Mouse (Mus musculus): Measurements from ENCODE around the gene Elmsan1. TPM values are rescaled to one million over a fixed set of nuclear protein-coding genes. Genes with fewer than 3 reads are reported as not detected.
"Not testable (repeated sequence)": the region's sequence is repeated elsewhere in the genome, so short reads cannot be mapped to it uniquely, and the experiment has no call there.

Elmsan1 gene
- polyA plus RNA-seq, 1 experiment from 2014 or later, result 7.7 TPM

DNA sequence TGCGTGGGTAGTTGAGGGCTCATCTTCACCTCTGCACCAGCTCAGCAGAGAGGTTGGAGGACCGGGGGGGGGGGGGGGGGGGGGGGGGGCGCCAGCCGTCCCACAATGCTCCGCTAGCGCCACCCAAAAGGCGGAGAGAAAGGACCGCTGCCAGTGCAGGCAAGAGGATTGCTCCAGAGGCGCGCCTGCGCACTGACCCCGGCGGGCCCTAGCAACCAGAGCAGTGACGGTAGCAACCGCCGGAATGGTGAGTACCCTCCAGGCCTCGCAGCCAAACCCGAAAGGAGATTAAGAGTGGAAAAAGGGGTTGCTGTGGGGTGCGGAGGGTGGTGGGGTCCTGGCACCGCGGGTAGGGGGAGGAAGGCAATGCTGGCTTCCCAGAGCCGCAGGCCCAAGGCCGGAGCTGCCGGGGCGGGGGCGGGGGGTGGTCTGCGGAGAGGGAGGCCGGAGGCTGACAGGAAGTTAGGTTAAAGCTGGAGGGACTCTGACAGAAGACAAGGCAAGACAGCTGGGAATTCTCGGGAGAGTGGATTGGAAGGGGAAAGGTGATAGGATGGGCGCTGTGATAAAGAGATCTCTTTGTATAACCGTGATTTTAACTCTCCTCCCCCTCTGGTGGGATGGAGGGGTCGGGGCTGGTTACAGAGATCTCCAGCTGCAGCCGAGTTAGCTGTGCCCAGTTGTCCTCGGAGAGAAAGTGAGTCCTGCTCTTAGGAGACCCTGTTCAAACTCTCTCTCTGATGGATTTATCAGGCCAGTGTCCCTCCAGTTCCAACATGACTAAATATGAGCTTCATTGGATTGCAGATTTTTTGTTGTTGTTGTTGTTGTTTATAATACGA is 104.3 kb downstream of the Elmsan1 start, which contains the start of gene Dnal1:
TSS of gene Dnal1 (plus strand) at position 214 of the 842 bp plus-strand sequence.
- H3K4me2 ChIP-seq, result peak within 1 kb of the TSS; percentile 78
- peaks cover 10% of the 10 kb centered on the region for H3K4me1 ChIP-seq (replicated peaks)
- no peaks in the 10 kb centered on the region for H3K27me3 ChIP-seq
- no peaks in the 10 kb centered on the region for H3K9me3 ChIP-seq (replicated peaks)
- no peaks in the 10 kb centered on the region for H3K36me3 ChIP-seq (replicated peaks)
- H3K4me3 ChIP-seq (replicated peaks), result peak within 1 kb of the TSS; percentile 62
- peak within 1 kb of the TSS; percentile 42; the same call in 1 of the 2 replicates for H3K9ac ChIP-seq
- WGBS (ENCODE audit: insufficient replicate concordance), result 2% methylated on average over 30 of the region's 35 CpGs
- ATAC-seq (ENCODE audit: insufficient read depth), result peak; percentile 75
- no peak within 1 kb of the TSS for H3K27ac ChIP-seq (replicated peaks)

DNA sequence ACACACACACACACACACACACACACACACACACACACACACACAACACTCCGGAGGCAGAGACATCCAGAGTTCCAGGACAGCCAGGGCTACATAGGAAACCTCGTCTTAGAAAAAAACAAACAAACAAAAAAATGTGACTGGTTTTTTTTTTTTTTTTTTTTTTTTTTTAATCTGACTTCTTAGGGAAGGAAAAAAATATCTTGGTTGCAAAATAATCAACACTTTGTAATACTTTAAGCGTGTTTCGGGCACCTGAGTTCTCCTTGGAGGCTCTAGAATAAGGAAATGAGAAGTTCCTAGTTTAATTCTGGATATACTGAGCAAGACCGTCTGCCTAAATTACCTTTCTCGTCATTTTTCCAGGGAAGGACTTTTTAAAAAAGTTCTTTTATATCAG is 105.0 kb downstream of the Elmsan1 start:
- no peaks in the 10 kb centered on the region for H3K36me3 ChIP-seq (replicated peaks)
- no peaks in the 10 kb centered on the region for H3K27me3 ChIP-seq
- ATAC-seq (ENCODE audit: insufficient read depth), result no peak
- no peak overlapping the region for H3K27ac ChIP-seq (replicated peaks)
- peak overlapping the region; percentile 78 for H3K4me2 ChIP-seq
- peaks cover 10% of the 10 kb centered on the region for H3K4me1 ChIP-seq (replicated peaks)
- no peaks in the 10 kb centered on the region for H3K9me3 ChIP-seq (replicated peaks)
- no peak overlapping the region for H3K9ac ChIP-seq
- 44% methylated on average over 6 of the region's 6 CpGs for WGBS (ENCODE audit: insufficient replicate concordance)
- H3K4me3 ChIP-seq (replicated peaks), result peak overlapping the region; percentile 62

DNA sequence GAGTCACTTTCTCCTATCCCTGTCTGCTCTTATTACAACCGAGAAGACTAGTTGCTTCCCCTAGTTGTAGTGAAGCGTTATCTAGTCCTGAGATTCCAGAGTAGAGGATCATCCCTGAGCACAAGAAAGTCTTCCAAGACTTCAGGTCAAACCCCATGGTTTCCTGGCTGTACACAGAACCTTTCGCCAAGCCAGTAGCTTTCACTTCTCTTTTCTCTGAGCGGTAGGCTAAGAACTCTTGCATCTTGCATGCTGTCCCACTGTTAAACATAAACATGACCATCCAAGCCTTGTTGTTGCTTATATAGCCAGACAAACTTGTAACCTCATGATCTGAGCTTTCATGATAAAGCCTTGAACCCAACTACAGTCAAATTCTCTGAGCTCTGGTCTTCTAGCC is 107.9 kb downstream of the Elmsan1 start:
- H3K9ac ChIP-seq, result no peak overlapping the region
- no peak overlapping the region for H3K4me2 ChIP-seq
- 63% methylated on average over 4 of the region's 4 CpGs for WGBS (ENCODE audit: insufficient replicate concordance)
- no peak overlapping the region for H3K4me3 ChIP-seq (replicated peaks)
- peaks cover 10% of the 10 kb centered on the region for H3K4me1 ChIP-seq (replicated peaks)
- no peak overlapping the region for H3K27ac ChIP-seq (replicated peaks)
- H3K9me3 ChIP-seq (replicated peaks), result no peaks in the 10 kb centered on the region
- ATAC-seq (ENCODE audit: insufficient read depth), result no peak
- no peaks in the 10 kb centered on the region for H3K27me3 ChIP-seq
- no peaks in the 10 kb centered on the region for H3K36me3 ChIP-seq (replicated peaks)

DNA sequence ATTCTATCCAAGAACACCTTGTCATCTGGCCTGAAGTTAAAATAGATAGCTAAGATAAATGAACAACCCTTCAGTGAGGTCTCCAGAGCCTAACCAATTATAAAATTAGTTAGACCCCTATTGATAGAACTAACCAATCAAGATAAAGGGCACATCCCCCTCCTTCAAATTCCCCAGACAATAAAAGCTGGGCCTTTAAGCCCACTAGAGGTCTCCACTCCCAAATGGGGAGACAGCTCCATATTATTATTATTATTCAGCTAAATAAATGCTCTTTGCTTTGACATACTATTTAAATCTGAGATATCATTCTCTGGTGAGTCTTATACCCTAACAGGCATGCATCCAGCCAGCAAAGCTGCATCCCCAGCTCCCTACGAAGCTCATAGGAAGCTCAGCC is 108.8 kb downstream of the Elmsan1 start:
- no peak overlapping the region for H3K27ac ChIP-seq (replicated peaks)

DNA sequence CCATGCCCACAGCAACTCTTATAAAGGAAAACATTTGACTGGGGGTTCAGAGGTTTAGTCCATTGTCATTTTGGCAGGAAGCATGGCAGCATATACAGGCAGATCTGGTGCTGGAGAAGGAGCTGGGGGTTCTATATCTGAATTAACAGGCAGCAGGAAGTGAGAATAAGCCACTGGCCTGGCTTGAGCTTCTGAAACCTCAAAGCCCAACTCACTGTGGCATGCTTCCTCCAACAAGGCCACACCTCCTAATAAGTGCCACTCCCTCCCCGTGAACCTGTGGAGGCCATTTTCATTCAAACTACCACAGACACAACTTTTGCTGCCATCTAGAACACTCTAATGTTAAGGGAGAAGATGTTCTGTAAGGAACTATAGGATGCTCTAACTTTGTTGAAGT is 111.0 kb downstream of the Elmsan1 start:
- H3K36me3 ChIP-seq (replicated peaks), result no peaks in the 10 kb centered on the region

More for the DNA sequence above, 108.8 kb downstream of the Elmsan1 start:
- Histone ChIP-seq H3K4me3 (replicated peaks) (no peak overlapping the region), H3K9ac (no peak overlapping the region), H3K4me2 (no peak overlapping the region), H3K4me1 (replicated peaks) (peaks cover 8% of the 10 kb centered on the region), H3K27me3 (no peaks in the 10 kb centered on the region), H3K36me3 (replicated peaks) (no peaks in the 10 kb centered on the region), H3K9me3 (replicated peaks) (no peaks in the 10 kb centered on the region)
- 73% methylated on average over 1 of the region's 1 CpGs for WGBS (ENCODE audit: insufficient replicate concordance)
- no peak for ATAC-seq (ENCODE audit: insufficient read depth)

DNA sequence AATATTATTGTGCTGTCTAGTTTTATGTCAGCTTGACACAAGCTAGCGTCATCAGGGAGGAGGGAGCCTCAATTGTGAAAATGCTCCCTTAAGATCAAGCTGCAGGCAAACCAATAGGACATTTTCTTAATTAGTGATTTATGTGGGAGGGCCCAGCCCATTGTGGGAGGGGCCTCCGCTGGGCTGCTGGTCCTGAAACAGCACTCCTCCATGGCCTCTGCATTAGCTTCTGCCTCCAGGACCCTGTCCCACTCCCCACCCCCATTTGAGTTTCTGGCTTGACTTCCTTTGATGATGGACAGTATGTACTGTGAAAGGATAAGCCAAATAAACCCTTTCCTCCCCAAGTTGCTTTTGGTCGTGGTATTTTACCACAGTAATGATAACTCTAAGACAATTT is 111.7 kb downstream of the Elmsan1 start:
- Histone ChIP-seq H3K27ac (replicated peaks) (no peak overlapping the region), H3K9me3 (replicated peaks) (no peaks in the 10 kb centered on the region), H3K36me3 (replicated peaks) (no peaks in the 10 kb centered on the region), H3K4me1 (replicated peaks) (no peaks in the 10 kb centered on the region), H3K9ac (no peak overlapping the region), H3K4me2 (no peak overlapping the region), H3K4me3 (replicated peaks) (no peak overlapping the region), H3K27me3 (no peaks in the 10 kb centered on the region)
- WGBS (ENCODE audit: insufficient replicate concordance), result 68% methylated on average over 3 of the region's 3 CpGs
- ATAC-seq (ENCODE audit: insufficient read depth), result no peak

More for the DNA sequence above, 111.0 kb downstream of the Elmsan1 start:
- Histone ChIP-seq H3K9ac (no peak overlapping the region), H3K27me3 (no peaks in the 10 kb centered on the region), H3K27ac (replicated peaks) (no peak overlapping the region), H3K4me2 (no peak overlapping the region), H3K4me1 (replicated peaks) (no peaks in the 10 kb centered on the region), H3K4me3 (replicated peaks) (no peak overlapping the region), H3K9me3 (replicated peaks) (no peaks in the 10 kb centered on the region)
- no peak for ATAC-seq (ENCODE audit: insufficient read depth)
- 20% methylated on average over 1 of the region's 1 CpGs for WGBS (ENCODE audit: insufficient replicate concordance)

DNA sequence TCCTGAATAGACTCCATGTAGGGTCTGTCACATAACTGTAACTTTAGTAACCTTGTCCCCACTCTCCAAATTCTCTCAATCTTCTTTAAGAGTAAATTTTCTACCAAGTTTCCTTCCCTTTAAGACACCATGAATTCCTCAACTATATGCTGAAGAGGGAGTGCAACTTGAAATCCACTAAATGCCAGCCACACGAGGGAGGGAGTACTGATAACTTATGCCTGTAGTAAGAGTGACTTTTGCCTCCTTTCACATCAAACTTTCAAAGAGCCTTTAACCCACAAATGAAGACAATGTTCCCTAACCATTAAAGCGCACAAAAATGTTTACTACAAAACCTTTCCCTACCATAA is 117.2 kb downstream of the Elmsan1 start:
- peak overlapping the region; percentile 87 for H3K4me2 ChIP-seq
- H3K27me3 ChIP-seq, result no peaks in the 10 kb centered on the region
- H3K4me3 ChIP-seq (replicated peaks), result peak overlapping the region; percentile 61
- H3K9ac ChIP-seq, result 0 out of 2 replicates have a peak overlapping the region, but pooled peaks have one; percentile 43
- H3K9me3 ChIP-seq (replicated peaks), result no peaks in the 10 kb centered on the region
- 45% methylated on average over 2 of the region's 2 CpGs for WGBS (ENCODE audit: insufficient replicate concordance)
- no peaks in the 10 kb centered on the region for H3K36me3 ChIP-seq (replicated peaks)
- no peak overlapping the region for H3K27ac ChIP-seq (replicated peaks)
- no peak for ATAC-seq (ENCODE audit: insufficient read depth)
- peaks cover 25% of the 10 kb centered on the region for H3K4me1 ChIP-seq (replicated peaks)

DNA sequence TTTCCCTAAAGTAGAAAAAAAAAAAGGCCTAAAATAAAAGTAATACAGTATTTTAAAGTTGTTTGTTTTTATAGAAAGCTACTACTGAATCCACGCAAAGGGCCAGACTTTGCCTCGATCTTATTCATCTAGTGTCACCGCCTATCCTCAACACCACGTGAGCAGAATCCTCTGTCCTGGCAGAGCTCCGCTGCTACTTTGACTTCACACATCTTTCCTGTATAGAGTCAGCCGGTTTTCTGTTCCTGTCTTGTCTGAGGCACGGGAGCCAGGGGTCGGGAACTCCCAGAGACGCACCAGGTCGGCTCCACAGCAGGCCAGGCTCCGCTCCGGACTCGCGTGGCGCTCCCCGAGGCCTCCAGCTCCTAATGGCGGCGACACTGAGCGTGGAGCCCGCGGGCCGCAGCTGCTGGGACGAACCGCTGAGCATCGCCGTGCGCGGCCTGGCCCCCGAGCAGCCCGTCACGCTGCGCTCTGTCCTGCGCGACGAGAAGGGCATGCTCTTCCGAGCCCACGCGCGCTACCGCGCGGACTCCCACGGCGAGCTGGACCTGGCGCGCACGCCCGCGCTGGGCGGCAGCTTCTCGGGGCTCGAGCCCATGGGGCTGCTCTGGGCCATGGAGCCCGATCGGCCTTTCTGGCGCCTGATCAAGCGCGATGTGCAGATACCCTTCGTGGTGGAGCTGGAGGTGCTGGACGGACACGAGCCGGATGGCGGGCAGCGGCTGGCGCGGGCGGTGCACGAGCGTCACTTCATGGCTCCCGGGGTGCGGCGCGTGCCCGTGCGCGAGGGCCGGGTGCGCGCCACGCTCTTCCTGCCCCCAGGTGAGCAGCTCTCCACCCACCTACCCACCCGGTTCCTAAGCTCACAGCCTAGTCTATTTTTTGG is 117.8 kb downstream of the Elmsan1 start, which contains the start of gene Acot6:
TSS of gene Acot6 (plus strand) at position 51 of the 889 bp plus-strand sequence.
- under 1% methylated on average over 80 of the region's 80 CpGs for WGBS (ENCODE audit: insufficient replicate concordance)
- H3K4me1 ChIP-seq (replicated peaks), result peaks cover 25% of the 10 kb centered on the region
- not testable (repeated sequence) for ATAC-seq (ENCODE audit: insufficient read depth); H3K9me3 ChIP-seq (replicated peaks); H3K36me3 ChIP-seq (replicated peaks); H3K27ac ChIP-seq (replicated peaks); H3K27me3 ChIP-seq
- peak within 1 kb of the TSS; percentile 61 for H3K4me3 ChIP-seq (replicated peaks)
- H3K9ac ChIP-seq, result peak within 1 kb of the TSS; percentile 43
- H3K4me2 ChIP-seq, result peak within 1 kb of the TSS; percentile 87

DNA sequence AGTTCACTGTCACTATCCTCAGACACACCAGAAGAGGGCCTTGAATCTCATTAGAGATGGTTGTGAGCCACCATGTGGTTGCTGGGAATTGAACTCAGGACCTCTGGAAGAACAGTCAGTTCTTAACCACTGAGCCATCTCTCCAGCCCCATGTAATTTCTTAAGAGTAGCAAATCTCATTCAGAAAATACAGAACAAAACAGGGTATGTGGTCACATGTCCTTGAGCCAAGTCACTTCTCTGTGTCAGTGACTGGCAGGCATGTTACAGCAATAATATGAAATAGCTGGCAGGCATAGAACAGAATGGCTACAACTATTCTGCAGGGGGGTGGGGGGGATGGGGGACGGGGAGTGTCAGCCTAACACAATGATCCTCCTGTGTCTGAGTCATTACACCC is 118.6 kb downstream of the Elmsan1 start:
- Histone ChIP-seq H3K36me3 (replicated peaks) (no peaks in the 10 kb centered on the region), H3K4me3 (replicated peaks) (0 out of 2 replicates have a peak overlapping the region, but pooled peaks have one; percentile 61), H3K27me3 (no peaks in the 10 kb centered on the region), H3K4me2 (peak overlapping the region; percentile 87), H3K4me1 (replicated peaks) (peaks cover 25% of the 10 kb centered on the region), H3K9me3 (replicated peaks) (no peaks in the 10 kb centered on the region), H3K27ac (replicated peaks) (no peak overlapping the region), H3K9ac (no peak overlapping the region)
- no peak for ATAC-seq (ENCODE audit: insufficient read depth)
- WGBS (ENCODE audit: insufficient replicate concordance), result 44% methylated on average over 1 of the region's 1 CpGs

DNA sequence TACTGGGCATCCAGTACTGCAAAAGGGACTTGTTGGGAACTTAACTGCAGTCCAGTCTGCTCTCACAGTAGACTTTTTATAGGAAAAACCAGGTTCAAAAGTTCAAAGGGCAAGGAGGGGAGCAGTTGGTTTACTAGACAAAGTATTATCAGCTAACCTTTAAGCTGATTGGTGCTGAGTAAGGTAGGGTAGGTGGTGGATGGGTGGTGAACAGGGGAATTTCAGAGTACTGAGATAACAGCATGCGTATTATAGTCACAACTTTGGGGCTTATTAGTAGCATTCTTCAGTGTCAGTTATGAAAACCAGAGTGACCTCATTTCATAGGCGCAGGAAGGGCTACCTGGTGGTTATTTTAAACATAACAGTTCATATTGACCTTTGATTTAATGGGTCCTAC is 119.1 kb downstream of the Elmsan1 start:
- Histone ChIP-seq H3K4me2 (no peak overlapping the region), H3K9me3 (replicated peaks) (no peaks in the 10 kb centered on the region), H3K4me1 (replicated peaks) (peaks cover 25% of the 10 kb centered on the region), H3K4me3 (replicated peaks) (no peak overlapping the region), H3K27me3 (no peaks in the 10 kb centered on the region), H3K9ac (no peak overlapping the region), H3K36me3 (replicated peaks) (no peaks in the 10 kb centered on the region), H3K27ac (replicated peaks) (no peak overlapping the region)
- WGBS (ENCODE audit: insufficient replicate concordance), result 52% methylated on average over 2 of the region's 2 CpGs
- ATAC-seq (ENCODE audit: insufficient read depth), result no peak
